Mouse (Mus musculus) heart, adult 2 months (tissue): Measurements from ENCODE around the gene Ak3.

Experiments used
- EP300 ChIP-seq: fragments of 200-500 bp; IDR thresholded peaks from 2 replicates; pipeline ENCODE4 v1.6.1; 2011; ENCODE audit warnings: low read depth, low read length, control low read depth; ENCODE audit not compliant: insufficient read depth
- POLR2A ChIP-seq: fragments of 200-500 bp; IDR thresholded peaks from 2 replicates; pipeline ENCODE4 v1.6.1; 2011; ENCODE audit warnings: mild to moderate bottlenecking, low read depth, low read length, control low read depth; ENCODE audit not compliant: insufficient read depth

GRCm38 (mm10) chr19:29063577-29064363 lies 16.0 kb upstream of the Ak3 start:
- TF ChIP-seq POLR2A (no peak; the same call in 1 of the 2 replicates), EP300 (peak; percentile 96)
